Mouse (Mus musculus) embryo, embryonic 11.5 days (tissue): Measurements from ENCODE around the gene Anln.
"Not testable (repeated sequence)": the region's sequence is repeated elsewhere in the genome, so short reads cannot be mapped to it uniquely, and the experiment has no call there.

Experiments
- DNase-seq: peaks from one replicate; pipeline ENCODE4 v3.0.0-alpha.2; 2012; ENCODE audit warnings: low read depth, low spot score

Anln gene

GRCm38 (mm10) chr9:22322381-22323211 lies 66.4 kb downstream of the Anln start:
- DNase-seq: no peak

DNA sequence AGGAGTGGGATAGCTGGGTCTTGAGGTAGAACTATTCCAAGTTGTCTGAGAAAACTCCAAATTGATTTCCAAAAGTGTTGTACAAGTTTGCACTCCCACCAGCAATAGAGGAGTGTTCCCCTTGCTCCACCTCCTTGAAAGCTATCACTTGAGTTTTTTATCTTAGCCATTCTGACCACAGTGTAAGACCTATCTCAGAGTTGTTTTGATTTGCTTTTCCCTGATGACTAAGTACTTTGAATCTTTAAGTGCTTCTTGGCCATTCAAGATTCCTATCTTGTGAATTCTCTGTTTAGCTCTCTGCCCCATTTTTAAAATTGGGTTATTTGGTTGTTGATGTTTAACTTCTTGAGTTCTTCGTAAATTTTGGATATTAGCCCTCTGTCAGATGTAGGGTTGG lies 69.9 kb downstream of the Anln start:
- no peak for DNase-seq

GRCm38 (mm10) chr9:22316047-22316446 lies 72.9 kb downstream of the Anln start:
- DNase-seq: not testable (repeated sequence)

DNA sequence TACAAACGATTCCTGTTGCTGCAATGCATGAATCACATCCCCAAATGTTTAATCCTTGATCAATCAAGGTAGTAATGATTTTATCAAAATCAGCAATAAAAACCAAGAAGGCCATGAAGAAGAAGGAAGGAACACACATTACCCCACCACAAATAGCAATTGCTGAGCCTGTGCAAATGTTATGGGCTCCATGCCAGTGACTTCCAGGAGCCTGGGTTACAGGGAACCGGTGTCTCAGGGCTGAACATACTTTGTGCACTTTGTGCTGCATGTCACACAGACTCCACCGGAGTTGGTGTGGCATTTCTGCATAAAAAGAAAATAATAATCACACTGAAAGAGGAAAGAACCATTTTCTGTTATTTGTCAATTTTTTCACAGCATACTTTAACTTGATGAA lies 74.9 kb downstream of the Anln start:
- no peak for DNase-seq

- no peak for DNase-seq
These were observed 75.8 kb downstream of the Anln start for GRCm38 (mm10) chr9:22313218-22313617.

DNA sequence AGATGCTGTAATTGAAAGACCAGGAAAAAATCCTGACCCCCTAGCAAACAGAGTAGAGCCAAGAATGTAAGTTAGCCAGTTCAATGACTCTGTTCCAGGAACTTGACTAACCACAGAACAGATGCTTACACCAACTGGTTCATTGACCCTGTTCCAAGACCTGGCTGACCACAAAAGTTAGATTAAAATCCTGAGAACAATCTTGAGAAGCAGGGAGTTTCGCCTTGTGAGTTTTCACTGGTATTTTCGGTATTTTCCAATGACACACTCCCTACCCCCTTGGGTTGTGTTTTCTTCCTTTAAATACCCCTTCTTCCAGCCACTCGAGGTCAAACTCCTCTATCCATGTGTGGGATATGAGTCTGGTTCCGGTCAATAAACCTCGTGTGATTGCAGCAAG lies 79.3 kb downstream of the Anln start:
- no peak for DNase-seq

DNA sequence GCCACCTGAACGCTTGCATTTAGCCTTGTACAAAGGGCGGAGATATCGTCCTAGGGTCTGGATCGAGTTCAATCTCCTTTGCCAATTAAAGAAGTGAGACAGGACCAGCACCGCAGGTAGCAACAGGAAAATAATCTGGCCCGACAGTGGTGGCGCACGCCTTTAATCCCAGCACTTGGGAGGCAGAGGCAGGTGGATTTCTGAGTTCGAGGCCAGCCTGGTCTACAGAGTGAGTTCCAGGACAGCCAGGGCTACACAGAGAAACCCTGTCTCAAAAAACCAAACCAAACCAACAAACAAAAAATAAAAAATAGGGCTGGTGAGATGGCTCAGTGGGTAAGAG lies 81.1 kb downstream of the Anln start:
- not testable (repeated sequence) for DNase-seq

DNA sequence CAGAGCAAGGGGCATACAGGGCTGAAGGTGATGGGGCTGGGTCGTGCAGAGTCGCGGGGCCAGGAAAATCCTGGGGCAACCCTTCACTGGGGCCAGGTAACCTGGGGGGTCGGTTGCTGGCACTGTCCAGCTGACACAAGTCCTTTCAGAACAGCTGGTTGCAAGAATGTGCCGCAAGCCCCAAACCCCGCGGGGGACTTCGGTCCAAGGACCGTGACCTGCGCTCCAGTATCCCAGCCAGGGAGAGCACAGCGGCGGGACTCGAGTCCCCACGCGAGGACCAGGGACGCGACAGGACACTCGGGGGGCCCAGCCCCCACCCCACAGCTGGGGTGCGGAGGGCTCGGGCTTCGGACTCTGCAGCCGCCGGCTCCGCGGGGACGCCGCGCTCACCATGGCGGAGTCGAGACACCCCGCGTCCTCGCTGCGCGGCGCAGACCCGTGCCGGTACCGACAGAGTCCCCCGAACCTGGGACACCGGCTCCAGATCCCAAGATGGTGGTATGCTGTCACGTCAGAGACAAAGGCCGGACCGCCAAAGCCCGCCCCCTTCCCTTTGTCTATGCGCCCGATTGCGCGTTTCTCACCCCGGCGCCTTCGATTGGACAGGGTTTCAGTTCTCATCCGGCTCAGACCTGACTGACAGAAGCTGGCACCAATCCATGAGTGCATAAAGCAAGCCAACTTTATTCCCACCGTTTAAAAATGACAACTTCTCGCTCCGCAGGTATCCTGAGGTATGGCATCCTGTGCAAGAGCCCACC lies 81.7 kb downstream of the Anln start, which contains the start of gene Zfp810:
Gene Zfp810 (minus strand): TSS at position 493 of the 764 bp plus-strand sequence.
- peak; percentile 96 for DNase-seq

- no peak for DNase-seq
These were observed 82.3 kb downstream of the Anln start for GRCm38 (mm10) chr9:22306726-22307125.

GRCm38 (mm10) chr9:22302199-22302598 lies 86.8 kb downstream of the Anln start:
- DNase-seq: no peak
